Mouse (Mus musculus): ENCODE data around the gene Chd9. TPM values are rescaled to one million over a fixed set of nuclear protein-coding genes. Genes with fewer than 3 reads are reported as not detected.

Chd9 gene
- polyA plus RNA-seq, 1 experiment from 2014 or later = 25.3 TPM

Small RNAs within 50 kb of the gene (microRNA-seq; reads per million reads assigned to microRNA genes)
- not detected for gene Gm44382 (ENCODE audit: borderline number of aligned reads)

Other genes starting within 250 kb of the Chd9 start
- not detected in 2 replicates for gene Gm19935, start 11.0 kb upstream of the Chd9 start, polyA plus RNA-seq (2014; fragmentation: Nextera tagmentation; extraction: Ambion mirVana)
- gene Rbl2, start 241.7 kb downstream of the Chd9 start, polyA plus RNA-seq (2014; fragmentation: Nextera tagmentation; extraction: Ambion mirVana) = 14.6 and 17.7 TPM in 2 replicates